Comparison of ENCODE assay signal across 12 mouse cellular contexts in genomic region chr7:132658688-132659087, GRCm38 (mm10). TPM values are rescaled to one million over a fixed set of nuclear protein-coding genes. Genes with fewer than 3 reads are reported as not detected.
DNase-seq lines count a peak whose midpoint lies in the region; ATAC-seq and TF ChIP-seq lines count a peak whose summit lies in the region.
"Had no signal": no experiment of that assay in that cellular context is flagged by ENCODE, and none has a peak within 500 bp of the region (broad histone marks: within the 10 kb centered on the region; RNA-seq: fewer than 3 reads in every experiment).

No protein-coding gene starts in this region.

- no peaks in the 10 kb centered on the region for H3K27me3 ChIP-seq in lung, embryonic 15.5 days
- H3K27me3 ChIP-seq in intestine, embryonic 16.5 days (replicated peaks; ENCODE audit: control insufficient read depth, insufficient read depth, low read length) = no peaks in the 10 kb centered on the region
- H3K27me3 ChIP-seq in limb, embryonic 15.5 days = no peaks in the 10 kb centered on the region

- 70% methylated on average over 5 of the region's 5 CpGs for WGBS in lung, embryonic 15.5 days
- WGBS in intestine, embryonic 16.5 days = 68% methylated on average over 5 of the region's 5 CpGs
- 77% methylated on average over 5 of the region's 5 CpGs for WGBS in limb, embryonic 15.5 days

- no peak overlapping the region for H3K4me2 ChIP-seq in lung, embryonic 15.5 days
- no peak overlapping the region for H3K4me2 ChIP-seq in intestine, embryonic 16.5 days (ENCODE audit: low read depth, low read length)
- no peak overlapping the region for H3K4me2 ChIP-seq in limb, embryonic 15.5 days

- no peaks in the 10 kb centered on the region for H3K36me3 ChIP-seq in lung, embryonic 15.5 days
- no peaks in the 10 kb centered on the region for H3K36me3 ChIP-seq in intestine, embryonic 16.5 days (ENCODE audit: control insufficient read depth, insufficient read depth, low read length)
- H3K36me3 ChIP-seq in limb, embryonic 15.5 days = no peaks in the 10 kb centered on the region

- intact Hi-C loops in gastrocnemius, adult 2 months (cut with DNase I) = loop anchor here (1.0 to 5.0 kb wide), 2 partner anchors 9 to 74 kb away; no protein-coding TSS in a partner anchor
- intact Hi-C loops in gastrocnemius, postnatal 36 days (cut with DNase I) = loop anchor here (5.0 kb wide), 2 partner anchors 239 to 344 kb away; no protein-coding TSS in a partner anchor

- peak overlapping the region; percentile 88 for H3K27ac ChIP-seq in gastrocnemius, adult 2 months
- peak overlapping the region; percentile 89 for H3K27ac ChIP-seq in lung, embryonic 15.5 days
- peak overlapping the region; percentile 83 for H3K27ac ChIP-seq in intestine, embryonic 16.5 days (ENCODE audit: low read length)
- H3K27ac ChIP-seq in limb, embryonic 15.5 days = peak overlapping the region; percentile 74; the same call in 1 of the 2 replicates

- no peak for DNase-seq in gastrocnemius, adult 2 months
- DNase-seq in gastrocnemius, postnatal 36 days = no peak
- no peak for DNase-seq in lung, adult 18-20 months
- DNase-seq in left cerebral cortex, adult 9 months (ENCODE audit: low spot score in 2 of 2) = no peak
- DNase-seq: thymus, postnatal 14 days had no signal

- ATAC-seq in lung, embryonic 15.5 days (ENCODE audit: borderline replicate concordance, extremely low read depth, low FRiP score, low TSS enrichment) = no peak
- ATAC-seq in intestine, embryonic 16.5 days = no peak
- ATAC-seq in limb, embryonic 15.5 days (ENCODE audit: insufficient number of reproducible peaks, low FRiP score, low TSS enrichment, low read depth) = no peak
- ATAC-seq in megakaryocyte, adult 5-6 weeks (ENCODE audit: poor library complexity, severe bottlenecking) = no peak

- peaks cover 73% of the 10 kb centered on the region for H3K4me1 ChIP-seq in lung, embryonic 15.5 days
- peaks cover 43% of the 10 kb centered on the region for H3K4me1 ChIP-seq in intestine, embryonic 16.5 days (ENCODE audit: control insufficient read depth, insufficient read depth, low read length)
- peaks cover 47% of the 10 kb centered on the region for H3K4me1 ChIP-seq in limb, embryonic 15.5 days

- H3K9me3 ChIP-seq in lung, embryonic 15.5 days = no peaks in the 10 kb centered on the region
- H3K9me3 ChIP-seq in intestine, embryonic 16.5 days (ENCODE audit: control insufficient read depth, low read length) = no peaks in the 10 kb centered on the region
- H3K9me3 ChIP-seq in limb, embryonic 15.5 days = no peaks in the 10 kb centered on the region

- H3K9ac ChIP-seq in lung, embryonic 15.5 days = no peak overlapping the region
- peak overlapping the region; percentile 54; the same call in 1 of the 2 replicates for H3K9ac ChIP-seq in intestine, embryonic 16.5 days (ENCODE audit: low read depth, low read length)
- no peak overlapping the region for H3K9ac ChIP-seq in limb, embryonic 15.5 days

- no peak overlapping the region for H3K4me3 ChIP-seq in gastrocnemius, adult 2 months
- no peak overlapping the region for H3K4me3 ChIP-seq in lung, embryonic 15.5 days
- H3K4me3 ChIP-seq in intestine, embryonic 16.5 days (ENCODE audit: low read length) = no peak overlapping the region
- no peak overlapping the region for H3K4me3 ChIP-seq in limb, embryonic 15.5 days

- no peak for TF ChIP-seq CTCF in gastrocnemius, adult 2 months (IDR thresholded peaks at IDR 0.05)

RNA-seq across cellular contexts. Expression of gene Lhpp, which starts 48.2 kb away (rescaled TPM):
- total RNA-seq in gastrocnemius, adult 2 months (2021) = 10 to 100 TPM; 10.8 to 11.1 TPM
- total RNA-seq in gastrocnemius, postnatal 36 days (2021) = 10 to 100 TPM; 12.9 to 13.2 TPM
- polyA plus RNA-seq in lung, embryonic 15.5 days (2015; fragmentation: Nextera tagmentation; extraction: Ambion mirVana) = 19.1 and 20.8 TPM in 2 replicates
- 47.8 and 54.7 TPM in 2 replicates for polyA plus RNA-seq in intestine, embryonic 16.5 days (2015; fragmentation: Nextera tagmentation; extraction: Ambion mirVana)
- polyA plus RNA-seq in limb, embryonic 15.5 days (2015; fragmentation: Nextera tagmentation; extraction: Ambion mirVana) = 16.8 and 17.1 TPM in 2 replicates
- 5.1 and 6.9 TPM in 2 replicates for total RNA-seq in megakaryocyte, adult 5-6 weeks (2015)
- 5.8 and 6.1 TPM in 2 replicates for total RNA-seq in megakaryocyte, adult 5-6 weeks (2017)

RNA-seq across cellular contexts. Expression of gene Nkx1-2, which starts 59.3 kb away (rescaled TPM):
- not detected for total RNA-seq in gastrocnemius, adult 2 months (2021)
- not detected for total RNA-seq in gastrocnemius, postnatal 36 days (2021)
- not detected in 2 replicates for polyA plus RNA-seq in lung, embryonic 15.5 days (2015; fragmentation: Nextera tagmentation; extraction: Ambion mirVana)
- 0.59 and 0.70 TPM in 2 replicates for polyA plus RNA-seq in intestine, embryonic 16.5 days (2015; fragmentation: Nextera tagmentation; extraction: Ambion mirVana)
- 0.06 and 0.10 TPM in 2 replicates for polyA plus RNA-seq in limb, embryonic 15.5 days (2015; fragmentation: Nextera tagmentation; extraction: Ambion mirVana)
- total RNA-seq in megakaryocyte, adult 5-6 weeks (2015) = not detected in 2 replicates
- total RNA-seq in megakaryocyte, adult 5-6 weeks (2017) = not detected in 2 replicates
- total RNA-seq: gastrocnemius, postnatal 4 days had no signal
- polyA plus RNA-seq: C2C12; liver, embryonic 16.5 days had no signal
